Mouse (Mus musculus) E14TG2a.4 (cell line): ENCODE data around the gene Fap.

Experiments
- CTCF ChIP-seq: conservative IDR thresholded peaks from 2 replicates; pipeline ENCODE4 v1.5.1; 2014; ENCODE audit warnings: low read length
- POU5F1 ChIP-seq: IDR thresholded peaks from 2 replicates; pipeline ENCODE4 v1.6.1; 2014; ENCODE audit warnings: low read length, borderline replicate concordance

DNA sequence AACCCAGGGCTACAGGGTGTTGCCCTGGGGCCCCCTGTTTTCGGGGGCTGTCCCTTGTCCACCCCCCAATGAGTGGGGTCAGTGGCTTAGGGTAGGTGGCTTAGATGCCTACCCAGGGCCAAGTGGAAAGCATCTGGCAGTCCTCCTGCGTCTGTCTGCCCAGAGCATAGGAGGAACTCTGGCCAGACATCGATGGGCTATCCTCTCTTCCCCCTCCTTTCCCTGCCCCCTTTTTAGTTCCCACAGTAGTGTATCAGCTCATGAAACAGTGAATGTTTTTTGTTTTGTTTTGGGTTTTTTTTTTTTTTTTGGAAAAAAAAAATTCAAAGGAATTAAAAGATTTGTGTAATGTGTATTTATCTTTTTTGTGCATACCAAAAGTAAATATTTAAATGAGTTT, 17.7 kb upstream of the Fap start:
- no peak for TF ChIP-seq CTCF
- no peak for TF ChIP-seq POU5F1
